Mouse (Mus musculus) heart, embryonic 12.5 days (tissue): ENCODE measurements around the gene Pxdn. TPM values are rescaled to one million over a fixed set of nuclear protein-coding genes. Genes with fewer than 3 reads are reported as not detected.

Source experiments
- ATAC-seq: fragments of 200-750 bp; cut with Nextera tagmentation; 2 replicates; pipeline ENCODE4 v1.8.0; 2017; ENCODE audit warnings: moderate TSS enrichment, moderate library complexity; ENCODE audit not compliant: insufficient number of reproducible peaks, low FRiP score
- H3K27ac ChIP-seq: fragments of 300-500 bp; sonication (generic); 2 replicates; pipeline ENCODE4 v1.5.1; 2016; ENCODE audit warnings: mild to moderate bottlenecking, moderate library complexity; ENCODE audit not compliant: poor library complexity, severe bottlenecking
- H3K27me3 ChIP-seq: fragments of 300-500 bp; sonication (generic); replicated peaks from 2 replicates; pipeline ENCODE4 v1.6.1; 2016; ENCODE audit warnings: mild to moderate bottlenecking, moderate library complexity
- H3K36me3 ChIP-seq: fragments of 300-500 bp; sonication (generic); 2 replicates; pipeline ENCODE4 v1.6.1; 2016; ENCODE audit warnings: mild to moderate bottlenecking, moderate library complexity
- H3K4me1 ChIP-seq: fragments of 300-500 bp; sonication (generic); replicated peaks from 2 replicates; pipeline ENCODE4 v1.6.1; 2016; ENCODE audit warnings: mild to moderate bottlenecking
- H3K4me2 ChIP-seq: fragments of 300-500 bp; sonication (generic); 2 replicates; pipeline ENCODE4 v1.6.1; 2016; ENCODE audit warnings: mild to moderate bottlenecking, moderate library complexity
- H3K4me3 ChIP-seq: fragments of 300-500 bp; sonication (generic); 2 replicates; pipeline ENCODE4 v1.5.1; 2016; ENCODE audit warnings: mild to moderate bottlenecking
- H3K9ac ChIP-seq: fragments of 300-500 bp; sonication (generic); 2 replicates; pipeline ENCODE4 v1.6.1; 2016; ENCODE audit warnings: mild to moderate bottlenecking, moderate library complexity
- H3K9me3 ChIP-seq: fragments of 300-500 bp; sonication (generic); replicated peaks from 2 replicates; pipeline ENCODE4 v1.6.1; 2016; ENCODE audit warnings: mild to moderate bottlenecking, moderate library complexity
- WGBS: fragments of 180-500 bp; shearing (Covaris S2); methylation state at CpG from one replicate; pipeline ENCODE4 v1.1.7; 2016; 5-methylcytosine and 5-hydroxymethylcytosine counted together
- polyA plus RNA-seq: library from polyadenylated mRNA; unstranded; fragments of >200 nt; fragmentation: Nextera tagmentation; extraction: Ambion mirVana; gene quantifications from 2 replicates; pipeline ENCODE4 v1.2.1, GENCODE M21; 2016

The Pxdn gene
- polyA plus RNA-seq, 1 experiment from 2014 or later, result 125 TPM

GRCm38 (mm10) chr12:30048848-30049247, 111.4 kb downstream of the Pxdn start:
- ATAC-seq, result no peak
- Histone ChIP-seq H3K4me1 (no peaks in the 10 kb centered on the region; the same call in 1 of the 2 replicates), H3K4me2 (no peak overlapping the region), H3K27me3 (peaks cover 19% of the 10 kb centered on the region; the same call in 1 of the 2 replicates), H3K9me3 (no peaks in the 10 kb centered on the region), H3K36me3 (no peaks in the 10 kb centered on the region), H3K27ac (no peak overlapping the region), H3K4me3 (no peak overlapping the region), H3K9ac (no peak overlapping the region)
- 81% methylated on average over 6 of the region's 6 CpGs for WGBS

- Histone ChIP-seq H3K4me2 (no peak overlapping the region), H3K9ac (no peak overlapping the region), H3K27ac (no peak overlapping the region), H3K27me3 (peaks cover 14% of the 10 kb centered on the region; the same call in 1 of the 2 replicates), H3K9me3 (no peaks in the 10 kb centered on the region), H3K4me3 (no peak overlapping the region), H3K4me1 (no peaks in the 10 kb centered on the region; the same call in 1 of the 2 replicates), H3K36me3 (no peaks in the 10 kb centered on the region)
- ATAC-seq, result no peak
- WGBS, result 62% methylated on average over 9 of the region's 9 CpGs
These were observed 112.4 kb downstream of the Pxdn start for GRCm38 (mm10) chr12:30049818-30050217.

GRCm38 (mm10) chr12:30050235-30050634, 112.8 kb downstream of the Pxdn start:
- no peak overlapping the region for H3K27ac ChIP-seq
- no peaks in the 10 kb centered on the region for H3K9me3 ChIP-seq
- no peak for ATAC-seq
- WGBS, result 19% methylated on average over 4 of the region's 4 CpGs
- no peak overlapping the region for H3K4me2 ChIP-seq
- H3K4me1 ChIP-seq, result no peaks in the 10 kb centered on the region; the same call in 1 of the 2 replicates
- H3K9ac ChIP-seq, result no peak overlapping the region
- no peaks in the 10 kb centered on the region for H3K36me3 ChIP-seq
- H3K27me3 ChIP-seq, result peaks cover 14% of the 10 kb centered on the region; the same call in 1 of the 2 replicates
- H3K4me3 ChIP-seq, result no peak overlapping the region

- WGBS, result 78% methylated on average over 11 of the region's 11 CpGs
- no peak for ATAC-seq
- Histone ChIP-seq H3K9me3 (no peaks in the 10 kb centered on the region), H3K27ac (no peak overlapping the region), H3K4me2 (no peak overlapping the region), H3K27me3 (peaks cover 12% of the 10 kb centered on the region), H3K4me1 (no peaks in the 10 kb centered on the region; the same call in 1 of the 2 replicates), H3K36me3 (no peaks in the 10 kb centered on the region), H3K4me3 (no peak overlapping the region), H3K9ac (no peak overlapping the region)
These were observed 117.5 kb downstream of the Pxdn start for GRCm38 (mm10) chr12:30054761-30055540.

- Histone ChIP-seq H3K9ac (no peak overlapping the region), H3K4me3 (no peak overlapping the region), H3K27ac (no peak overlapping the region), H3K4me1 (peaks cover 6% of the 10 kb centered on the region), H3K4me2 (no peak overlapping the region), H3K36me3 (no peaks in the 10 kb centered on the region), H3K9me3 (no peaks in the 10 kb centered on the region), H3K27me3 (peaks cover 12% of the 10 kb centered on the region)
- no peak for ATAC-seq
- WGBS, result 37% methylated on average over 6 of the region's 6 CpGs
These were observed 120.6 kb downstream of the Pxdn start for GRCm38 (mm10) chr12:30058044-30058443.

- Histone ChIP-seq H3K27me3 (peaks cover 12% of the 10 kb centered on the region), H3K9ac (no peak overlapping the region), H3K27ac (no peak overlapping the region), H3K4me3 (no peak overlapping the region), H3K9me3 (no peaks in the 10 kb centered on the region), H3K4me2 (no peak overlapping the region), H3K4me1 (peaks cover 6% of the 10 kb centered on the region), H3K36me3 (no peaks in the 10 kb centered on the region)
- no peak for ATAC-seq
- WGBS, result 15% methylated on average over 1 of the region's 1 CpGs
These were observed 124.2 kb downstream of the Pxdn start for GRCm38 (mm10) chr12:30061503-30062117.

- Histone ChIP-seq H3K27me3 (peaks cover 12% of the 10 kb centered on the region), H3K9ac (no peak overlapping the region), H3K9me3 (no peaks in the 10 kb centered on the region), H3K4me1 (peaks cover 6% of the 10 kb centered on the region), H3K27ac (no peak overlapping the region), H3K4me2 (no peak overlapping the region), H3K4me3 (no peak overlapping the region), H3K36me3 (no peaks in the 10 kb centered on the region)
- WGBS, result 39% methylated on average over 6 of the region's 6 CpGs
- ATAC-seq, result no peak
These were observed 124.7 kb downstream of the Pxdn start for GRCm38 (mm10) chr12:30062118-30062505.

Other genes with a start within 250 kb of the Pxdn start
- gene Tpo, start 195.0 kb downstream of the Pxdn start, polyA plus RNA-seq, result 0.05 TPM in 1 of 2 replicates, not detected in the other